Mouse (Mus musculus): ENCODE data around the gene Stmnd1. TPM values are rescaled to one million over a fixed set of nuclear protein-coding genes. Genes with fewer than 3 reads are reported as not detected.
"Not testable (repeated sequence)": the region's sequence is repeated elsewhere in the genome, so short reads cannot be mapped to it uniquely, and the experiment has no call there.

Stmnd1 gene
- polyA plus RNA-seq, 1 experiment from 2014 or later: not detected

DNA sequence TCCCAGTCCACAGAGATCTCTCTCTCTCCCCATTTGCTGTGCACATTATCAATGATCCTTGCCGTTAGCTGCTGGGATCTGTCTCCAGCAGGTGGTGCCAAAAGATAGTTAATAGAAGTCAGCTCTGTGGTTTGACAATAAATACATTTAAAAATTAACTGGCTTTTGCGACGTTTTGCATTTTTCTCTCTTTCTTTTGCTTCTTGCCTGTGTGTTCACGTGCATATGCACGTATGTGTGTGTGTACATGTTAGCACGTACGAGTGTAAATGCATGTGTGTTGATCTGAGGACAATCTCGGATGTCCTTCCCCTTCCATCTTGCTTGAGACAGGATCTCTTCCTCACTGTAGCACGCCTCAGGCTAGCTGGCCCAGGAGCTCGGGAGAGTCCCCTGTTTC, 37.3 kb downstream of the Stmnd1 start:
- no peak overlapping the region for H3K4me3 ChIP-seq
- 64% methylated on average over 10 of the region's 10 CpGs for WGBS

GRCm38 (mm10) chr13:46313176-46313575, 39.7 kb downstream of the Stmnd1 start:
- WGBS: 83% methylated on average over 5 of the region's 5 CpGs
- no peaks in the 10 kb centered on the region for H3K36me3 ChIP-seq
- no peak overlapping the region for H3K27ac ChIP-seq
- no peaks in the 10 kb centered on the region for H3K4me1 ChIP-seq
- no peak overlapping the region for H3K4me3 ChIP-seq
- H3K27me3 ChIP-seq: no peaks in the 10 kb centered on the region
- H3K4me2 ChIP-seq (replicated peaks): no peak overlapping the region
- ATAC-seq (ENCODE audit: low FRiP score): no peak
- H3K9ac ChIP-seq: no peak overlapping the region
- H3K9me3 ChIP-seq (replicated peaks): no peaks in the 10 kb centered on the region; the same call in 1 of the 2 replicates

More for the DNA sequence above, 37.3 kb downstream of the Stmnd1 start:
- no peak overlapping the region for H3K9ac ChIP-seq
- no peaks in the 10 kb centered on the region for H3K27me3 ChIP-seq
- no peak overlapping the region for H3K27ac ChIP-seq
- H3K36me3 ChIP-seq: no peaks in the 10 kb centered on the region
- H3K9me3 ChIP-seq (replicated peaks): no peaks in the 10 kb centered on the region; the same call in 1 of the 2 replicates
- H3K4me2 ChIP-seq (replicated peaks): no peak overlapping the region
- H3K4me1 ChIP-seq: no peaks in the 10 kb centered on the region
- no peak for ATAC-seq (ENCODE audit: low FRiP score)

- no peak for ATAC-seq (ENCODE audit: low FRiP score)
- WGBS: 91% methylated on average over 7 of the region's 7 CpGs
- no peak overlapping the region for H3K4me2 ChIP-seq (replicated peaks)
- no peaks in the 10 kb centered on the region for H3K36me3 ChIP-seq
- no peak overlapping the region for H3K4me3 ChIP-seq
- no peaks in the 10 kb centered on the region for H3K27me3 ChIP-seq
- H3K9ac ChIP-seq: no peak overlapping the region
- H3K9me3 ChIP-seq (replicated peaks): no peaks in the 10 kb centered on the region; the same call in 1 of the 2 replicates
- no peaks in the 10 kb centered on the region for H3K4me1 ChIP-seq
- H3K27ac ChIP-seq: no peak overlapping the region
These were observed 41.6 kb downstream of the Stmnd1 start for GRCm38 (mm10) chr13:46315165-46315564.

DNA sequence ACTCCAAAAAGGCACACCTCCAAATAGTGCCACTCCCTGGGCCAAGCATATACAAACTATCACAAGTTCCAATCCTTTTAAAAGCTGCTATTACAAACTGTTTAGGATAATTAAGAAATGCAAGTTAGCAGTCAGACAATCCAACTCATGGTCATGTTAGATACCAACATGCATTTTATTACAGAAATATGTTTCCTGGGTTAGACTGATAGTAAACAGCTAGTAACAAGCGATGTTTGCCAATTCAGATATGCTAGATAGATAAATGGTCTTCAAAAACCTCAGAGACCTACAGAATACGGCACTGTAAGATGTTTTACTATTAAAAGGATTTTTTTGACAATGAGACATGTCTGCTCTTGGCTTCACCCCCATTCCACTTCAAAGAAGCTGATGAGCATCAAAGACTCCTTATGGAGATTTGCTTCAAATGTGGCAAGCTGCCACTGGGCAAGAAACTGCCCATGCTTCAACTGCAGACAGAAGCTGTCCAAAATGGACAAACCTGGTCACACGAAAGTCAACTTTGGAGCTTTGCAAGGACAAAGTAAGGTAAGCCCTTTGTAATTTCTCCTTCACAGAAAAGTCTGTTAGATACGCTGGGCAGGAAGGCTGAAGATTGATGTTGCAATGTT, 52.9 kb downstream of the Stmnd1 start:
- Histone ChIP-seq H3K9me3 (replicated peaks) (no peaks in the 10 kb centered on the region), H3K9ac (no peak overlapping the region), H3K27ac (no peak overlapping the region), H3K4me2 (replicated peaks) (no peak overlapping the region), H3K27me3 (no peaks in the 10 kb centered on the region), H3K4me1 (no peaks in the 10 kb centered on the region), H3K36me3 (no peaks in the 10 kb centered on the region), H3K4me3 (no peak overlapping the region)
- 84% methylated on average over 4 of the region's 4 CpGs for WGBS
- no peak for ATAC-seq (ENCODE audit: low FRiP score)

GRCm38 (mm10) chr13:46335020-46335419, 61.5 kb downstream of the Stmnd1 start:
- no peaks in the 10 kb centered on the region for H3K27me3 ChIP-seq
- ATAC-seq (ENCODE audit: low FRiP score): no peak
- no peak overlapping the region for H3K27ac ChIP-seq
- no peaks in the 10 kb centered on the region for H3K36me3 ChIP-seq
- H3K9me3 ChIP-seq (replicated peaks): peaks cover 7% of the 10 kb centered on the region; the same call in 1 of the 2 replicates
- H3K4me1 ChIP-seq: no peaks in the 10 kb centered on the region
- no peak overlapping the region for H3K4me2 ChIP-seq (replicated peaks)
- H3K4me3 ChIP-seq: no peak overlapping the region
- no peak overlapping the region for H3K9ac ChIP-seq
- WGBS: 74% methylated on average over 6 of the region's 6 CpGs

GRCm38 (mm10) chr13:46336281-46336680, 62.8 kb downstream of the Stmnd1 start:
- not testable (repeated sequence) for H3K9ac ChIP-seq; H3K9me3 ChIP-seq (replicated peaks); H3K4me2 ChIP-seq (replicated peaks); ATAC-seq (ENCODE audit: low FRiP score); H3K4me3 ChIP-seq; H3K36me3 ChIP-seq; H3K4me1 ChIP-seq; H3K27ac ChIP-seq; H3K27me3 ChIP-seq
- 77% methylated on average over 1 of the region's 1 CpGs for WGBS

GRCm38 (mm10) chr13:46337791-46338190, 64.3 kb downstream of the Stmnd1 start:
- no peaks in the 10 kb centered on the region for H3K36me3 ChIP-seq
- H3K4me3 ChIP-seq: no peak overlapping the region
- no peak overlapping the region for H3K9ac ChIP-seq
- no peaks in the 10 kb centered on the region for H3K4me1 ChIP-seq
- H3K9me3 ChIP-seq (replicated peaks): 0 out of 2 replicates have a peak, but pooled peaks cover 1% of the 10 kb centered on the region
- H3K27ac ChIP-seq: no peak overlapping the region
- no peaks in the 10 kb centered on the region for H3K27me3 ChIP-seq
- H3K4me2 ChIP-seq (replicated peaks): no peak overlapping the region
- WGBS: 85% methylated on average over 2 of the region's 2 CpGs
- ATAC-seq (ENCODE audit: low FRiP score): no peak

- WGBS: 58% methylated on average over 4 of the region's 4 CpGs
- Histone ChIP-seq H3K27me3 (no peaks in the 10 kb centered on the region), H3K4me2 (replicated peaks) (no peak overlapping the region), H3K9ac (no peak overlapping the region), H3K4me3 (no peak overlapping the region), H3K27ac (no peak overlapping the region), H3K36me3 (no peaks in the 10 kb centered on the region), H3K9me3 (replicated peaks) (no peaks in the 10 kb centered on the region), H3K4me1 (no peaks in the 10 kb centered on the region)
- ATAC-seq (ENCODE audit: low FRiP score): no peak
These were observed 66.4 kb downstream of the Stmnd1 start for GRCm38 (mm10) chr13:46339954-46340353.

- Histone ChIP-seq H3K4me3 (no peak overlapping the region), H3K4me2 (replicated peaks) (no peak overlapping the region), H3K36me3 (no peaks in the 10 kb centered on the region), H3K9me3 (replicated peaks) (no peaks in the 10 kb centered on the region), H3K9ac (no peak overlapping the region), H3K27ac (no peak overlapping the region), H3K27me3 (no peaks in the 10 kb centered on the region), H3K4me1 (no peaks in the 10 kb centered on the region)
- WGBS: 89% methylated on average over 8 of the region's 8 CpGs
- no peak for ATAC-seq (ENCODE audit: low FRiP score)
These were observed 67.1 kb downstream of the Stmnd1 start for GRCm38 (mm10) chr13:46340583-46340982.

- Histone ChIP-seq H3K9me3 (replicated peaks) (no peaks in the 10 kb centered on the region), H3K9ac (no peak overlapping the region), H3K27ac (no peak overlapping the region), H3K4me3 (no peak overlapping the region), H3K4me1 (no peaks in the 10 kb centered on the region), H3K4me2 (replicated peaks) (no peak overlapping the region), H3K36me3 (no peaks in the 10 kb centered on the region), H3K27me3 (no peaks in the 10 kb centered on the region)
- no peak for ATAC-seq (ENCODE audit: low FRiP score)
- WGBS: 75% methylated on average over 5 of the region's 5 CpGs
These were observed 67.9 kb downstream of the Stmnd1 start for GRCm38 (mm10) chr13:46341419-46341818.

- no peaks in the 10 kb centered on the region for H3K4me1 ChIP-seq
- no peaks in the 10 kb centered on the region for H3K9me3 ChIP-seq (replicated peaks)
- no peaks in the 10 kb centered on the region for H3K36me3 ChIP-seq
- H3K9ac ChIP-seq: no peak overlapping the region
- no peak overlapping the region for H3K27ac ChIP-seq
- H3K4me3 ChIP-seq: no peak overlapping the region
- no peaks in the 10 kb centered on the region for H3K27me3 ChIP-seq
- H3K4me2 ChIP-seq (replicated peaks): no peak overlapping the region
- WGBS: 75% methylated on average over 7 of the region's 7 CpGs
- no peak for ATAC-seq (ENCODE audit: low FRiP score)
These were observed 69.7 kb downstream of the Stmnd1 start for GRCm38 (mm10) chr13:46343226-46343625.

- Histone ChIP-seq H3K27me3 (no peaks in the 10 kb centered on the region), H3K4me1 (no peaks in the 10 kb centered on the region), H3K4me2 (replicated peaks) (no peak overlapping the region), H3K36me3 (no peaks in the 10 kb centered on the region), H3K27ac (no peak overlapping the region), H3K9me3 (replicated peaks) (no peaks in the 10 kb centered on the region), H3K4me3 (no peak overlapping the region), H3K9ac (no peak overlapping the region)
- WGBS: 84% methylated on average over 10 of the region's 10 CpGs
- ATAC-seq (ENCODE audit: low FRiP score): no peak
These were observed 73.5 kb downstream of the Stmnd1 start for GRCm38 (mm10) chr13:46346830-46347512.

DNA sequence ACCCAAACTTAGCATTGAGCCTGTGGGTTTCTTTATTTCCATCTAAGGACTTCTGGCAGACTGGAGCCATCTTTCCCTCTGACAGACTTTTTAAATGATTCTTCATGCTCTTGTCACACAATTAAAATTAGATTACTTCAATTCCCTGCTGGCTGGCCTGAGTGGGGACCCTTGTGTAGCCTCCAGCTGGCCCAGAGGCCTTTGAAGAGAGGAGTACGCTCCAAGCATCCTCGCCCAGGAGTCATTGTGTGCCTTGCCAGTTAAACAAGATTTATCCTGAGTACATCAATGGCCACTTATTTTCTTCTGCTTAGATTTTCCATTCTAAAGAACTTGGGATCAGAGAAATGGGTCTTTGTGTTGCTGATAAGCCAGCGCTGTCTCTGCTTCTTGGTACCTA, 76.1 kb downstream of the Stmnd1 start:
- Histone ChIP-seq H3K4me3 (no peak overlapping the region), H3K27me3 (no peaks in the 10 kb centered on the region), H3K36me3 (no peaks in the 10 kb centered on the region), H3K9ac (no peak overlapping the region), H3K27ac (peak overlapping the region; percentile 17; the same call in 1 of the 2 replicates), H3K4me1 (no peaks in the 10 kb centered on the region), H3K4me2 (replicated peaks) (no peak overlapping the region), H3K9me3 (replicated peaks) (no peaks in the 10 kb centered on the region)
- WGBS: 67% methylated on average over 3 of the region's 3 CpGs
- ATAC-seq (ENCODE audit: low FRiP score): no peak

All from hindbrain, embryonic 12.5 days (tissue).